Mouse (Mus musculus) midbrain, embryonic 14.5 days (tissue): Measurements from ENCODE around the gene Gm15097. TPM values are rescaled to one million over a fixed set of nuclear protein-coding genes. Genes with fewer than 3 reads are reported as not detected.
"Not testable (repeated sequence)": the region's sequence is repeated elsewhere in the genome, so short reads cannot be mapped to it uniquely, and the experiment has no call there.

Source experiments
- ATAC-seq: fragments of 200-750 bp; cut with Nextera tagmentation; 2 replicates; pipeline ENCODE4 v1.8.0; 2017; ENCODE audit warnings: moderate number of reproducible peaks, moderate library complexity; ENCODE audit not compliant: low FRiP score, low TSS enrichment
- DNase-seq: peaks from one replicate; pipeline ENCODE4 v3.0.0-alpha.2; 2015
- H3K27ac ChIP-seq: fragments of 300-500 bp; sonication (generic); replicated peaks from 2 replicates; pipeline ENCODE4 v1.5.1; 2014; ENCODE audit warnings: mild to moderate bottlenecking, low read depth, low read length, moderate library complexity
- H3K27me3 ChIP-seq: fragments of 300-500 bp; sonication (generic); 2 replicates; pipeline ENCODE4 v1.6.1; 2014; ENCODE audit warnings: low read length, control low read depth, mixed read lengths; ENCODE audit not compliant: control insufficient read depth, insufficient read depth
- H3K36me3 ChIP-seq: fragments of 300-500 bp; sonication (generic); 2 replicates; pipeline ENCODE4 v1.6.1; 2014; ENCODE audit warnings: low read length, control low read depth; ENCODE audit not compliant: control insufficient read depth, insufficient read depth
- H3K4me1 ChIP-seq: fragments of 300-500 bp; sonication (generic); 2 replicates; pipeline ENCODE4 v1.6.1; 2014; ENCODE audit warnings: mild to moderate bottlenecking, antibody characterized with exemption, low read length, control low read depth; ENCODE audit not compliant: control insufficient read depth, insufficient read depth
- H3K4me2 ChIP-seq: fragments of 300-500 bp; sonication (generic); 2 replicates; pipeline ENCODE4 v1.6.1; 2014; ENCODE audit warnings: mild to moderate bottlenecking, low read length, moderate library complexity
- H3K4me3 ChIP-seq: fragments of 300-500 bp; sonication (generic); replicated peaks from 2 replicates; pipeline ENCODE4 v1.5.1; 2014; ENCODE audit warnings: low read depth, low read length
- H3K9ac ChIP-seq: fragments of 300-500 bp; sonication (generic); replicated peaks from 2 replicates; pipeline ENCODE4 v1.6.1; 2014; ENCODE audit warnings: mild to moderate bottlenecking, low read length, moderate library complexity
- H3K9me3 ChIP-seq: fragments of 300-500 bp; sonication (generic); 2 replicates; pipeline ENCODE4 v1.6.1; 2016; ENCODE audit warnings: low read length, control low read depth, mixed read lengths; ENCODE audit not compliant: control insufficient read depth
- WGBS: fragments of 180-500 bp; shearing (Covaris S2); extraction: QIAGEN DNeasy Blood & Tissue Kit; methylation state at CpG from one replicate; pipeline ENCODE4 v1.1.7; 2014; 5-methylcytosine and 5-hydroxymethylcytosine counted together
- polyA plus RNA-seq: library from polyadenylated mRNA; unstranded; fragments of >200 nt; fragmentation: Nextera tagmentation; extraction: Ambion mirVana; gene quantifications from 2 replicates; pipeline ENCODE4 v1.2.1, GENCODE M21; 2014

The Gm15097 gene
- not detected in 2 replicates for polyA plus RNA-seq

DNA sequence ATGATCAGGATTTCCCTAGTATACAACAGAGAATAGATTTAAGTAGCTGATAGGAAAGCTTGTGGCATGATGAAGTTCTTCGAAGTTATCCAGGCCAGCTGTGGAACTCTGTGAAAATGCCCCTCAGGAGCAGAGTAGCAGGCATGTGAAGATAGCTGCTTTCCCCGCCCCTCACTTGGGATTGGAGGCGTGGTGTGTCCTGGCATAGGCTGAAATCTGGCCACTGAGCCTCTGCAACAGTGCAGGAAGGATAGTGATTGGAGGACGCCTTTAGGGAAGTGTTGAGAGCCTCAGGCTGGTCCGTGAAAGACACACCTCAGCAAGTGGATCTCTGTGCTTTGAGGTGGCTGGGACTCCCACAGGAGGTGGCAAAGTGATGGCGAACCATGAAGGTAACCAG is at the start of gene Gm15097:
Gm15097 (plus strand) TSS at position 301 of the 400 bp plus-strand sequence.
- not testable (repeated sequence) for ATAC-seq, H3K9me3 ChIP-seq, DNase-seq, H3K27ac ChIP-seq, H3K4me1 ChIP-seq, H3K4me2 ChIP-seq, H3K9ac ChIP-seq, H3K27me3 ChIP-seq, H3K4me3 ChIP-seq, H3K36me3 ChIP-seq
- WGBS = no CpG with 5 or more reads among the region's 6 CpGs

DNA sequence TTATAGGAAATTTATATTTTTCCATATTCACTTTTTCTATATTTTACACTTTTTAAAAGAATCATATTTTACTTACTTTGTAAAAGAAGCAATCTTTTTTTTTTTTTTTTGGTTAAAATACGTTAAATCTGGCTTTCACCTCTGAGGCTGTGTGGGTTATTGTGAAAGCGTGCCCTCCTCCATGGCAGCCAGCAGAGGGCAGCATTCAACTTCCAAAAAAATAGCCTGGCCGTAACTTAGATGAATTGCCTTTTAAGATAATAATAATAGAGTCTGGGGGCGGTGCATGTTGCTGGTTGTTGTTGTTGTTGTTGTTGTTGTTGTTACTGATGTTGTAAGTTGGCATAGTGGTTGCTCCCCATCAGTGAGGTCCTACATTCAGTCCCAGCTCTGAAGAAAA is 21.4 kb upstream of the Gm15097 start:
- 49% methylated on average over 4 of the region's 4 CpGs for WGBS
- not testable (repeated sequence) for H3K27me3 ChIP-seq, H3K4me1 ChIP-seq, H3K27ac ChIP-seq, H3K9ac ChIP-seq, H3K4me2 ChIP-seq, H3K9me3 ChIP-seq, ATAC-seq, H3K36me3 ChIP-seq, H3K4me3 ChIP-seq
- DNase-seq = peak; percentile 0

DNA sequence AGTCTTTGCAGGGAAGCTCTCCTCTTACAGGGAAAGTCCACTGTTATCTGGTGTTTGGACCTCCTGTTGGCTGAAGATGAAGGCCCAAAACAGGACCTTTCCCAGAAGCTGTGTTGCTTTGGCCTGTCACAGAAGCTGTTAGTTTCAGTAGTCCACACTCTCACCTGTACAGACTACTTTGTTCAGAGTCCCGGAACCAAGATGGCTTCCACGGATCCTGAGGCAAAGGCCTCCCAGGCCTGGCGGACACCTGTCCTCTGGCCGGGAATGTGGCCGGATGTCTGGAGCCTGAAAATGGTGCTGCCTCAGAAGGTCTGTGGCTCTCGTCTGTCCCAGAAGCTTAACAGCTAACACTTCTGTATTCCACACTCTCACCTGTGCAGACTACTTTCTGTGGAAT is 26.9 kb downstream of the Gm15097 start:
- not testable (repeated sequence) for ATAC-seq, H3K4me3 ChIP-seq, H3K27me3 ChIP-seq, H3K27ac ChIP-seq, H3K9me3 ChIP-seq, H3K9ac ChIP-seq, H3K36me3 ChIP-seq, H3K4me2 ChIP-seq, H3K4me1 ChIP-seq, DNase-seq
- 94% methylated on average over 6 of the region's 6 CpGs for WGBS

Other genes starting within 250 kb of the Gm15097 start
- not detected in 2 replicates for gene Gm10439, start 189.9 kb upstream of the Gm15097 start, polyA plus RNA-seq
- not detected in 2 replicates for gene Gm15091, start 157.2 kb downstream of the Gm15097 start, polyA plus RNA-seq